In the genomic region with DNA sequence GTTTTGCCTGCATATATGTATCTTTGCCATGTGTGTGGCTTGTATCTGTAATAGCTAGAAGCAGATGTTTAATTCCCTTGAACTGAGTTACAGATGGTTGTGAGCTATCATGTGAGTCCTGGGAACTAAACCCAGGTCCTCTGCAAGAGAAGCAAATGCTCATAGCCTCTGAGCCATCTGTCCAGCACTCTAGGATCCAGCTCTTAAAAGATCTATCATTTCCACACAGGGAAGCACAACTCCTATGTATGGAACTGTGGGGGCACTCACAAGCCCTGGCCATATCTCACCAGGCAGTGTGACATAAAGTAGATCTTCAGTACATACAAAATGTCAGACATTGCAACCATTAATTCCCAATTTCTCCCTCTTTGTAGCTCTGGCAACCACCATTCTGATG, we compare ENCODE assay signal across 25 mouse cellular contexts.
DNase-seq lines count a peak whose midpoint lies in the region; ATAC-seq lines count a peak whose summit lies in the region.
"Had no signal": no experiment of that assay in that cellular context is flagged by ENCODE, and none has a peak within 500 bp of the region (broad histone marks: within the 10 kb centered on the region; RNA-seq: fewer than 3 reads in every experiment).

No protein-coding gene starts in this region.

- no peak overlapping the region for H3K4me3 ChIP-seq in hindbrain, embryonic 14.5 days (replicated peaks; ENCODE audit: low read length)
- H3K4me3 ChIP-seq in hindbrain, embryonic 13.5 days = no peak overlapping the region
- no peak overlapping the region for H3K4me3 ChIP-seq in midbrain, embryonic 15.5 days
- H3K4me3 ChIP-seq: embryonic facial prominence, embryonic 12.5 days; embryonic facial prominence, embryonic 15.5 days; forebrain, embryonic 15.5 days; heart, adult 2 months; heart, embryonic 10.5 days; heart, embryonic 13.5 days had no signal

- H3K4me1 ChIP-seq in hindbrain, embryonic 14.5 days (replicated peaks; ENCODE audit: control insufficient read depth, insufficient read depth, low read length) = no peaks in the 10 kb centered on the region
- no peaks in the 10 kb centered on the region for H3K4me1 ChIP-seq in hindbrain, embryonic 13.5 days (replicated peaks)
- no peaks in the 10 kb centered on the region for H3K4me1 ChIP-seq in midbrain, embryonic 15.5 days
- H3K4me1 ChIP-seq: embryonic facial prominence, embryonic 12.5 days; embryonic facial prominence, embryonic 15.5 days; heart, embryonic 10.5 days; heart, embryonic 13.5 days had no signal

- H3K27me3 ChIP-seq in hindbrain, embryonic 14.5 days (ENCODE audit: control insufficient read depth, insufficient read depth, low read length) = no peaks in the 10 kb centered on the region
- no peaks in the 10 kb centered on the region for H3K27me3 ChIP-seq in hindbrain, embryonic 13.5 days
- no peaks in the 10 kb centered on the region for H3K27me3 ChIP-seq in midbrain, embryonic 15.5 days (replicated peaks)
- H3K27me3 ChIP-seq: embryonic facial prominence, embryonic 12.5 days; embryonic facial prominence, embryonic 15.5 days; forebrain, embryonic 15.5 days; heart, embryonic 13.5 days had no signal

- 0 out of 2 replicates have a peak, but pooled peaks have one; percentile 51 for ATAC-seq in hindbrain, embryonic 14.5 days (ENCODE audit: low FRiP score)
- ATAC-seq in hindbrain, embryonic 13.5 days (ENCODE audit: low FRiP score) = no peak
- ATAC-seq in midbrain, embryonic 15.5 days (replicated peaks) = no peak
- ATAC-seq: activated CD4-positive, CD25-positive, alpha-beta regulatory T cell, adult 4 months; CD4-positive, CD25-positive, alpha-beta regulatory T cell, adult 4 months had no signal

- H3K4me2 ChIP-seq in hindbrain, embryonic 14.5 days (replicated peaks) = no peak overlapping the region
- H3K4me2 ChIP-seq in hindbrain, embryonic 13.5 days = no peak overlapping the region
- H3K4me2 ChIP-seq in midbrain, embryonic 15.5 days = no peak overlapping the region
- H3K4me2 ChIP-seq: embryonic facial prominence, embryonic 12.5 days; embryonic facial prominence, embryonic 15.5 days; forebrain, embryonic 15.5 days; heart, embryonic 13.5 days had no signal

- DNase-seq in hindbrain, embryonic 14.5 days (ENCODE audit: low spot score) = no peak
- DNase-seq in layer of hippocampus, postnatal 10 days (ENCODE audit: low spot score in 2 of 2) = peak; percentile 8 to 23
- no peak for DNase-seq in layer of hippocampus, adult 11-12 months (ENCODE audit: low spot score)
- peak; percentile 27 for DNase-seq in Muller cell, postnatal 12 days (ENCODE audit: inconsistent ontology term)
- peak; percentile 40 for DNase-seq in brain, adult 2 months (ENCODE audit: low read depth, low spot score)
- no peak for DNase-seq in gastrocnemius, adult 8-10 months (ENCODE audit: low spot score in 2 of 2)
- DNase-seq: adrenal gland, adult 8-10 months; adrenal gland, postnatal 25 days; cerebellum, adult 11 months; cerebellum, adult 2 months; cerebellum, adult 9-11 months; cerebellum, postnatal 25 days; gastrocnemius, postnatal 36 days; heart, adult 2 months; heart, postnatal 14 days; heart, postnatal 4 days had no signal

- no peak overlapping the region for H3K27ac ChIP-seq in hindbrain, embryonic 14.5 days
- H3K27ac ChIP-seq in hindbrain, embryonic 13.5 days = no peak overlapping the region
- no peak overlapping the region for H3K27ac ChIP-seq in midbrain, embryonic 15.5 days
- H3K27ac ChIP-seq: embryonic facial prominence, embryonic 12.5 days; embryonic facial prominence, embryonic 15.5 days; forebrain, embryonic 15.5 days; heart, adult 2 months; heart, embryonic 10.5 days; heart, embryonic 13.5 days had no signal

- H3K9me3 ChIP-seq in hindbrain, embryonic 14.5 days (ENCODE audit: control insufficient read depth, low read length) = no peaks in the 10 kb centered on the region
- H3K9me3 ChIP-seq in hindbrain, embryonic 13.5 days = no peaks in the 10 kb centered on the region
- no peaks in the 10 kb centered on the region for H3K9me3 ChIP-seq in midbrain, embryonic 15.5 days
- H3K9me3 ChIP-seq: embryonic facial prominence, embryonic 12.5 days; embryonic facial prominence, embryonic 15.5 days; forebrain, embryonic 15.5 days; heart, embryonic 10.5 days; heart, embryonic 13.5 days had no signal

- H3K36me3 ChIP-seq in hindbrain, embryonic 14.5 days (replicated peaks; ENCODE audit: control insufficient read depth, insufficient read depth) = no peaks in the 10 kb centered on the region
- H3K36me3 ChIP-seq in hindbrain, embryonic 13.5 days = no peaks in the 10 kb centered on the region
- no peaks in the 10 kb centered on the region for H3K36me3 ChIP-seq in midbrain, embryonic 15.5 days (replicated peaks)
- H3K36me3 ChIP-seq: embryonic facial prominence, embryonic 12.5 days; embryonic facial prominence, embryonic 15.5 days; forebrain, embryonic 15.5 days; heart, embryonic 10.5 days; heart, embryonic 13.5 days had no signal

- no peak overlapping the region for H3K9ac ChIP-seq in hindbrain, embryonic 14.5 days
- H3K9ac ChIP-seq in hindbrain, embryonic 13.5 days = no peak overlapping the region
- no peak overlapping the region for H3K9ac ChIP-seq in midbrain, embryonic 15.5 days
- H3K9ac ChIP-seq: embryonic facial prominence, embryonic 12.5 days; embryonic facial prominence, embryonic 15.5 days; forebrain, embryonic 15.5 days; heart, embryonic 13.5 days had no signal

Comparison
In these comparisons a context has a peak if more than half of its experiments do, and no peak if none do; other contexts are left out.
1. DNase-seq: peak in layer of hippocampus, postnatal 10 days (2 of 2), Muller cell, postnatal 12 days (single experiment) and brain, adult 2 months (single experiment); none in hindbrain, embryonic 14.5 days (single experiment), layer of hippocampus, adult 11-12 months (single experiment) and gastrocnemius, adult 8-10 months (0 of 2).